Mouse (Mus musculus) liver, embryonic 13.5 days (tissue): ENCODE results near the gene Gm10663. TPM values are rescaled to one million over a fixed set of nuclear protein-coding genes. Genes with fewer than 3 reads are reported as not detected.
A peak's percentile ranks its signal among the peaks of the same experiment; 100 is the strongest.

ENCODE experiments used
- ATAC-seq: fragments of 200-750 bp; cut with Nextera tagmentation; 2 replicates; pipeline ENCODE4 v1.8.0; 2017; ENCODE audit warnings: low read depth, mild to moderate bottlenecking, moderate number of reproducible peaks, moderate library complexity
- DNase-seq: peaks from one replicate; pipeline ENCODE4 v3.0.0; 2022
- H3K27ac ChIP-seq: fragments of 300-500 bp; sonication (generic); 2 replicates; pipeline ENCODE4 v1.5.1; 2015; ENCODE audit warnings: moderate library complexity, mild to moderate bottlenecking, inconsistent platforms
- H3K27me3 ChIP-seq: fragments of 300-500 bp; sonication (generic); 2 replicates; pipeline ENCODE4 v1.6.1; 2015; ENCODE audit warnings: mild to moderate bottlenecking, inconsistent platforms
- H3K36me3 ChIP-seq: fragments of 300-500 bp; sonication (generic); 2 replicates; pipeline ENCODE4 v1.6.1; 2015; ENCODE audit warnings: mild to moderate bottlenecking, inconsistent platforms
- H3K4me1 ChIP-seq: fragments of 300-500 bp; sonication (generic); replicated peaks from 2 replicates; pipeline ENCODE4 v1.6.1; 2015; ENCODE audit warnings: inconsistent platforms
- H3K4me2 ChIP-seq: fragments of 300-500 bp; sonication (generic); 2 replicates; pipeline ENCODE4 v1.6.1; 2015; ENCODE audit warnings: inconsistent platforms, mild to moderate bottlenecking, moderate library complexity
- H3K4me3 ChIP-seq: fragments of 300-500 bp; sonication (generic); replicated peaks from 2 replicates; pipeline ENCODE4 v1.5.1; 2015; ENCODE audit warnings: mild to moderate bottlenecking, inconsistent platforms
- H3K9ac ChIP-seq: fragments of 300-500 bp; sonication (generic); 2 replicates; pipeline ENCODE4 v1.6.1; 2015; ENCODE audit warnings: mild to moderate bottlenecking, inconsistent platforms
- H3K9me3 ChIP-seq: fragments of 300-500 bp; sonication (generic); replicated peaks from 2 replicates; pipeline ENCODE4 v1.6.1; 2016; ENCODE audit warnings: inconsistent platforms
- WGBS: fragments of 180-500 bp; shearing (Covaris S2); methylation state at CpG from one replicate; pipeline ENCODE4 v1.1.7; 2015; ENCODE audit not compliant: insufficient replicate concordance; 5-methylcytosine and 5-hydroxymethylcytosine counted together
- polyA plus RNA-seq: library from polyadenylated mRNA; unstranded; fragments of >200 nt; fragmentation: Nextera tagmentation; extraction: Ambion mirVana; gene quantifications from 2 replicates; pipeline ENCODE4 v1.2.1, GENCODE M21; 2015

The Gm10663 gene
- polyA plus RNA-seq, 1 experiment from 2014 or later = not detected

DNA sequence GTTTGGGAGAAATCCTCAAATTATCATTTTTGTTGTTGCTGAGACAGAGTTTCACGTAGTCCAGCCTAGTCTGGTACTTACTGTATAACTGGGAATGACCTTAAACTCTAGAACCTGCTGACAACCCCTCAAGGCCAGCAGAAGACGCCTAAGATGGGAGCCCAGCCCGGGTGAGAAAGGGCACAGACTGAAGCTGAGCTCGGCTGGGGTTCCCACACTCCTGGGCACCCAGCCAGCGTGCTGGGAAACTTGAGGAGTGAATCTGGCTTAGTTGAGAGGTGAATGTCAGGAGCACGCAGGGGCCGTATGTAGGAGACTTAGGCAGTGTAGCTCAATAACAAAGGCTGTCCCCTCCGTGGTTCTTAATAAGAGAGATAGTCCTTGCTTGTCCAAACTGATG lies 12.9 kb downstream of the Gm10663 start:
- Histone ChIP-seq H3K9ac (no peak overlapping the region), H3K27me3 (no peaks in the 10 kb centered on the region)
- DNase-seq = no peak

DNA sequence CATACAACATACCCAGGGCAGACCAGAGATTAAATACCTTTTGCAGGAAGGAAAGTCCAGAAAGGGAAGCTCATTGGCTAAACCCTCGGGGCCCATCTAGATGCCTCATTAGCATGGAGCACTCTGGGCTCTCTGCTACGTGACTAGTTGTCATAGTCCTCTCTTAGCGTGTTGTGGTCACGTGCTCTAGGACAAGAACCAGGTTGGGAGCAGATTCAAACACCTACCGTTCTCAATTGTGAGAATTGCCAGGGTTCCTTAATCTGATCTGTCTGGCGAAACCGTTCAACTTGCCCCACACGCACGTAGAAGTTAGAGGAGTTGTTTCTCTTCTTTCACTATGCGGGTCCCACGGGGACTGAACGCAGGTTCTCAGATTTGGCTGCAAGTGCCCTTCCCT lies 13.3 kb downstream of the Gm10663 start:
- 76% methylated on average over 12 of the region's 12 CpGs for WGBS
- DNase-seq = no peak
- H3K27me3 ChIP-seq = no peaks in the 10 kb centered on the region

More for the DNA sequence above, 12.9 kb downstream of the Gm10663 start:
- no peak overlapping the region for H3K4me3 ChIP-seq
- H3K9me3 ChIP-seq = no peaks in the 10 kb centered on the region
- ATAC-seq = no peak
- no peak overlapping the region for H3K4me2 ChIP-seq
- no peaks in the 10 kb centered on the region for H3K36me3 ChIP-seq
- H3K27ac ChIP-seq = no peak overlapping the region
- 59% methylated on average over 8 of the region's 8 CpGs for WGBS
- H3K4me1 ChIP-seq = no peaks in the 10 kb centered on the region

GRCm38 (mm10) chr8:65089781-65090180 lies 14.9 kb downstream of the Gm10663 start:
- ATAC-seq (no peak), DNase-seq (no peak)
- WGBS = 68% methylated on average over 7 of the region's 7 CpGs
- no peak overlapping the region for H3K4me2 ChIP-seq
- H3K9ac ChIP-seq = no peak overlapping the region
- H3K27me3 ChIP-seq = no peaks in the 10 kb centered on the region
- no peaks in the 10 kb centered on the region for H3K36me3 ChIP-seq
- H3K9me3 ChIP-seq = no peaks in the 10 kb centered on the region
- H3K4me3 ChIP-seq = no peak overlapping the region
- H3K27ac ChIP-seq = no peak overlapping the region
- no peaks in the 10 kb centered on the region for H3K4me1 ChIP-seq

More for the DNA sequence above, 13.3 kb downstream of the Gm10663 start:
- Histone ChIP-seq H3K4me2 (no peak overlapping the region), H3K27ac (no peak overlapping the region), H3K9ac (no peak overlapping the region), H3K4me3 (no peak overlapping the region), H3K4me1 (no peaks in the 10 kb centered on the region), H3K9me3 (no peaks in the 10 kb centered on the region), H3K36me3 (no peaks in the 10 kb centered on the region)
- ATAC-seq = no peak

DNA sequence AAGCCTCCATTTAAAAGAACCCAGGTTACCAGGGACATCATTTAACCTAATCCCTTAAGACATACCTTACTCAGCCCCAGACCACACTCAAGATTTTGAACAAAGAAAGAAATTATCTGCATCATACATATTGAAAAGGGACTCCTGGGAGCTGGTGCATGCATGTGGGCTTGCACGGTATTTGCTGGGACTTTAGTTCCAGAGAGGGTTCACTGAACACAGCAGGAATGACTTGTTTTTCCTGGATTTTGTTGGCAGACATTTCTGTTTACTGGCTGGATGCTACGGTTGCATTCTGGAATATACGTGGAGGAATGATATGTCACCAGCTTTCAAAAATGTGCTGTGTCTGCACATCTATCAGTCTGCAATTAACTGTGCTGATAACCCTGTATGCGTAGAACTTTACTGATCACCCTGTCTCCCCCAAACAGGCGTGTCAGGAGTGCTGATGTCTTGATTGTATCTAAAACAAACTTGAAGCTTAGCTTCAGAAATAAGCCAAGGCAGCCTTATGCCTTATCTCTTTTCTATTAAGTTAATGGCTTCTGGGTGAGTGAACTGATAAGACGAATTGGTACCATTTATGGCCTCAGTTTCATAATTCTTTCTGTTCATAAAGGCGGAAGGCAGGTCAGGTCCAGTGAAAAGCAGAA lies 23.1 kb downstream of the Gm10663 start:
- H3K9ac ChIP-seq = no peak overlapping the region
- ATAC-seq (no peak), DNase-seq (no peak)
- no peak overlapping the region for H3K27ac ChIP-seq
- no peaks in the 10 kb centered on the region for H3K27me3 ChIP-seq
- H3K36me3 ChIP-seq = no peaks in the 10 kb centered on the region
- H3K4me3 ChIP-seq = no peak overlapping the region
- H3K4me2 ChIP-seq = no peak overlapping the region
- 57% methylated on average over 7 of the region's 7 CpGs for WGBS
- no peaks in the 10 kb centered on the region for H3K9me3 ChIP-seq
- no peaks in the 10 kb centered on the region for H3K4me1 ChIP-seq

GRCm38 (mm10) chr8:65099735-65100134 lies 24.9 kb downstream of the Gm10663 start:
- Histone ChIP-seq H3K4me3 (no peak overlapping the region), H3K4me2 (no peak overlapping the region), H3K36me3 (no peaks in the 10 kb centered on the region), H3K9ac (no peak overlapping the region), H3K27ac (no peak overlapping the region), H3K27me3 (no peaks in the 10 kb centered on the region), H3K4me1 (no peaks in the 10 kb centered on the region), H3K9me3 (no peaks in the 10 kb centered on the region)
- ATAC-seq = no peak
- DNase-seq = no peak
- WGBS = 50% methylated on average over 3 of the region's 3 CpGs

GRCm38 (mm10) chr8:65103632-65104031 lies 28.8 kb downstream of the Gm10663 start:
- Histone ChIP-seq H3K27ac (no peak overlapping the region), H3K4me1 (no peaks in the 10 kb centered on the region), H3K9me3 (no peaks in the 10 kb centered on the region), H3K9ac (no peak overlapping the region), H3K4me2 (no peak overlapping the region), H3K36me3 (no peaks in the 10 kb centered on the region), H3K27me3 (no peaks in the 10 kb centered on the region), H3K4me3 (no peak overlapping the region)
- no peak for DNase-seq
- WGBS = 75% methylated on average over 7 of the region's 7 CpGs
- no peak for ATAC-seq

- ATAC-seq = no peak
- no peaks in the 10 kb centered on the region for H3K27me3 ChIP-seq
- H3K4me2 ChIP-seq = no peak overlapping the region
- no peak overlapping the region for H3K27ac ChIP-seq
- no peak for DNase-seq
- H3K9me3 ChIP-seq = no peaks in the 10 kb centered on the region
- WGBS = 42% methylated on average over 4 of the region's 4 CpGs
- no peaks in the 10 kb centered on the region for H3K36me3 ChIP-seq
- no peaks in the 10 kb centered on the region for H3K4me1 ChIP-seq
- no peak overlapping the region for H3K9ac ChIP-seq
- H3K4me3 ChIP-seq = no peak overlapping the region
Observed at GRCm38 (mm10) chr8:65104041-65104440, 29.2 kb downstream of the Gm10663 start.

DNA sequence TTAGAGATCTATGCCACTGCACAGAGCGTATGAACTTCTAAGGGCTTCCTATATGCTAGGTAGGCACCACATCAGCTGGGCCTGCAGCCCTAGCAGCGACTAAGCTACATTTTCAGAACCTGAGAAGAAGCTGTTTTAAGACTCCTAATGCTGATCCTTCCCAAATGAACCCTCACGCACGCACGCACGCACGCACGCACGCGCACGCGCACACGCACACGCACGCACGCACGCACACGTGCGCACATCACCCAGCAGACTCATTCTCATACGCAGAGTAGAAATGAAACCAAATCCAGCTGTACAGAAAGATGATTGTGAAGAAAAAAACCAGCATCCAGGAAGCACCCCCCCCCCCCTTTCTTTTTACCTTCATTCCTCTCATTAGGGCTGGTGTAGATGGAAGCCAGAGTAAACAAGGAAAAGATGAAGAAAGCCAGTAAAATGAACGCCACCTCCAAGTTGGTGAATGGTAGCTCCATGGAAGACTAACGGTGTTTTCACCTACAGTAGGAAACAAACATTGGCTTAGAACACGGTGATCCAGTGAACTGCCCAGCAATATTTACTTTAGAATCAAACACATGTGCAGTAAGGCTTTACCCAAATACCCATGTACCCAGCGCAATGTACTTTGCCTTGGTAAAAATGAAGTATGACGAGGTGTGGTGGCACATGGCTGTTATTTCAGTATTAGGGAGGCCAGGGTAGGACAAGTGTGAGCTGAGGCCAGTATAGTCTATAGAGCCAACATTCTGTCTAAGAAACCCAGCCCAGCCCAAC lies 33.3 kb downstream of the Gm10663 start:
- no peak overlapping the region for H3K4me2 ChIP-seq
- no peaks in the 10 kb centered on the region for H3K9me3 ChIP-seq
- no peak for DNase-seq
- WGBS = 87% methylated on average over 25 of the region's 25 CpGs
- H3K36me3 ChIP-seq = no peaks in the 10 kb centered on the region
- ATAC-seq = no peak
- H3K9ac ChIP-seq = no peak overlapping the region
- H3K4me3 ChIP-seq = no peak overlapping the region
- H3K27ac ChIP-seq = no peak overlapping the region
- H3K27me3 ChIP-seq = no peaks in the 10 kb centered on the region
- H3K4me1 ChIP-seq = no peaks in the 10 kb centered on the region

- 57% methylated on average over 6 of the region's 6 CpGs for WGBS
- ATAC-seq = no peak
- no peak overlapping the region for H3K9ac ChIP-seq
- H3K27me3 ChIP-seq = no peaks in the 10 kb centered on the region
- no peaks in the 10 kb centered on the region for H3K9me3 ChIP-seq
- H3K36me3 ChIP-seq = no peaks in the 10 kb centered on the region
- no peak overlapping the region for H3K4me2 ChIP-seq
- H3K4me1 ChIP-seq = no peaks in the 10 kb centered on the region
- H3K27ac ChIP-seq = no peak overlapping the region
- no peak for DNase-seq
- no peak overlapping the region for H3K4me3 ChIP-seq
Observed at GRCm38 (mm10) chr8:65108936-65109335, 34.1 kb downstream of the Gm10663 start.

- H3K27ac ChIP-seq = no peak overlapping the region
- WGBS = 34% methylated on average over 5 of the region's 5 CpGs
- no peaks in the 10 kb centered on the region for H3K9me3 ChIP-seq
- H3K36me3 ChIP-seq = no peaks in the 10 kb centered on the region
- no peak overlapping the region for H3K4me2 ChIP-seq
- no peak overlapping the region for H3K9ac ChIP-seq
- DNase-seq (peak; percentile 5), ATAC-seq (no peak)
- no peaks in the 10 kb centered on the region for H3K27me3 ChIP-seq
- no peak overlapping the region for H3K4me3 ChIP-seq
- H3K4me1 ChIP-seq = no peaks in the 10 kb centered on the region
Observed at GRCm38 (mm10) chr8:65110285-65110691, 35.5 kb downstream of the Gm10663 start.

- Histone ChIP-seq H3K4me2 (no peak overlapping the region), H3K4me1 (no peaks in the 10 kb centered on the region), H3K27ac (no peak overlapping the region), H3K4me3 (no peak overlapping the region), H3K9ac (no peak overlapping the region), H3K9me3 (no peaks in the 10 kb centered on the region), H3K27me3 (no peaks in the 10 kb centered on the region), H3K36me3 (no peaks in the 10 kb centered on the region)
- 67% methylated on average over 6 of the region's 6 CpGs for whole genome bisulfite sequencing
- DNase-seq = no peak
- no peak for ATAC-seq
Observed at GRCm38 (mm10) chr8:65112092-65112491, 37.3 kb downstream of the Gm10663 start.

DNA sequence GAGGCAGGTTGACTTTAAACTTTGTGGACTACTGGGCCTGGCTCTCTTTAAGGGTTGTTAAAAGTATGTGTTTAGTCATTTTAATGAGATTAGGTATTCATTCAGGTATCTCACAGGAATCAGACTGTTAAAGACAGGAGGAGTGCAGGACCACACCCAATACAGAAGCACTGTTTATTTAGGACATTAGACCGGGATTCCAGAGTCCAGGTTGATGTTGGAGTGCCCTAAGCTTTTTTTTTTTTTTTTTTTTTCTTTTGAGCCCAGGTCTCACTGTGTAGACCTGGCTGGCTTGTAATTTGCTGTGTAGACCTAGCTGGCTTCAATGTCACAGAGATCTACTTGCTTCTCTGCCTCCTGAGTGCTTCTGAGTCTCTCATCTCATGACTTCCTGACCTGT lies 51.2 kb downstream of the Gm10663 start:
- WGBS = 50% methylated on average over 1 of the region's 1 CpGs
- ATAC-seq (no peak), DNase-seq (no peak)
- Histone ChIP-seq H3K9ac (no peak overlapping the region), H3K27ac (no peak overlapping the region), H3K4me3 (no peak overlapping the region), H3K36me3 (no peaks in the 10 kb centered on the region), H3K9me3 (no peaks in the 10 kb centered on the region), H3K4me1 (no peaks in the 10 kb centered on the region), H3K27me3 (no peaks in the 10 kb centered on the region), H3K4me2 (no peak overlapping the region)
